Mouse (Mus musculus): ENCODE measurements around the gene Clec18a.

DNA sequence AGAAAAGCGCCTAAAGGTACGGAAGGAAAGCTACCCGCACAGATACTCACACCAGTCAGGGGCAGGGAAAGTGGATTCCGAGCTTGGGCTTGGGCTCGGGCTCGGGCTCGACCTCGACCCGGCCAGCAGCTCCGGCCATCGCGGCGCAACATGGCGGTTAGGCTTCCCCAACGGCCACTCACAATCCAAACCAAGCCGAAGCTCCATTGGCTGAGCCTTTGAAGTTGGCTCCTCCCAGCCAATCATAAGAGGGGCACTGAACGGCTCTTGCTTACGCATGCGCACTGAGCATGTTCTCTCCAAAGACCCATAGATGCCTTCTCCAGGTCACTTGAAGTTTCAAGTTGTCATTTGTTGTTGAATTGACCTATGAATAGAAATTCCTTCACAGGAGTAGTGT lies 60.7 kb downstream of the Clec18a start, which contains the start of gene Ddx19b:
- TF ChIP-seq RCOR1 (IDR thresholded peaks at IDR 0.05; ENCODE audit: low read depth, low read length) (no peak), POLR2AphosphoS2 (IDR thresholded peaks at IDR 0.05; ENCODE audit: low read length) (no peak), MAZ (IDR thresholded peaks at IDR 0.05; ENCODE audit: low read depth, low read length) (no peak), JUND (IDR thresholded peaks at IDR 0.05; ENCODE audit: low read depth, low read length) (no peak), MAFK (IDR thresholded peaks at IDR 0.05; ENCODE audit: borderline replicate concordance, low read depth, low read length) (no peak), CTCF (IDR thresholded peaks at IDR 0.05 in 2 of 3, conservative IDR thresholded peaks at IDR 0.05 in 1 of 3; ENCODE audit: control insufficient read depth in 1 of 3, insufficient read depth in 1 of 3, low read depth in 2 of 3, low read length in 3 of 3, poor library complexity in 1 of 3, severe bottlenecking in 1 of 3) (no peak)

All from MEL (cell line).